Mouse (Mus musculus) heart, embryonic 14.5 days (tissue): ENCODE data around the gene Ly86. TPM values are rescaled to one million over a fixed set of nuclear protein-coding genes. Genes with fewer than 3 reads are reported as not detected.

Experiments used
- ATAC-seq: fragments of 200-750 bp; cut with Nextera tagmentation; 2 replicates; pipeline ENCODE4 v1.8.0; 2017; ENCODE audit warnings: low read depth, moderate TSS enrichment; ENCODE audit not compliant: insufficient number of reproducible peaks, insufficient read depth, low FRiP score
- H3K27ac ChIP-seq, 2 experiments: fragments of 200-500 bp in 1 of 2; fragments of 300-500 bp in 1 of 2; sonication (generic) in 1 of 2; replicated peaks in 1 of 2; 2 replicates each; pipeline ENCODE4 v1.5.1; 2012 to 2014; ENCODE audit warnings: low read depth in 2 of 2, low read length in 2 of 2, control low read depth in 1 of 2, mild to moderate bottlenecking in 1 of 2, mixed read lengths in 1 of 2; ENCODE audit not compliant: control insufficient read depth in 1 of 2, insufficient read depth in 1 of 2
- H3K27me3 ChIP-seq: fragments of 300-500 bp; sonication (generic); 2 replicates; pipeline ENCODE4 v1.6.1; 2014; ENCODE audit warnings: mild to moderate bottlenecking, low read length, control low read depth; ENCODE audit not compliant: control insufficient read depth, insufficient read depth
- H3K36me3 ChIP-seq: fragments of 300-500 bp; sonication (generic); 2 replicates; pipeline ENCODE4 v1.6.1; 2014; ENCODE audit warnings: mild to moderate bottlenecking, control low read depth, low read length, mixed read lengths; ENCODE audit not compliant: control insufficient read depth, insufficient read depth
- H3K4me1 ChIP-seq, 2 experiments: fragments of 200-500 bp in 1 of 2; fragments of 300-500 bp in 1 of 2; sonication (generic) in 1 of 2; 2 replicates each; pipeline ENCODE4 v1.6.1; 2012 to 2014; ENCODE audit warnings: low read length in 2 of 2, control low read depth in 1 of 2, mixed read lengths in 1 of 2; ENCODE audit not compliant: control insufficient read depth in 2 of 2, insufficient read depth in 2 of 2
- H3K4me2 ChIP-seq: fragments of 300-500 bp; sonication (generic); 2 replicates; pipeline ENCODE4 v1.6.1; 2014; ENCODE audit warnings: mild to moderate bottlenecking, low read length
- H3K4me3 ChIP-seq, 2 experiments: fragments of 200-500 bp in 1 of 2; fragments of 300-500 bp in 1 of 2; sonication (generic) in 1 of 2; 2 replicates each; pipeline ENCODE4 v1.5.1; 2012 to 2014; ENCODE audit warnings: low read length in 2 of 2, mild to moderate bottlenecking in 2 of 2, control low read depth in 1 of 2, low read depth in 1 of 2, moderate library complexity in 1 of 2; ENCODE audit not compliant: control insufficient read depth in 1 of 2, insufficient read depth in 1 of 2
- H3K9ac ChIP-seq: fragments of 300-500 bp; sonication (generic); 2 replicates; pipeline ENCODE4 v1.6.1; 2014; ENCODE audit warnings: mild to moderate bottlenecking, low read length
- H3K9me3 ChIP-seq: fragments of 300-500 bp; sonication (generic); 2 replicates; pipeline ENCODE4 v1.6.1; 2016; ENCODE audit warnings: low read length, control low read depth; ENCODE audit not compliant: control insufficient read depth
- WGBS: fragments of 180-500 bp; shearing (Covaris S2); extraction: QIAGEN DNeasy Blood & Tissue Kit; methylation state at CpG from one replicate; pipeline ENCODE4 v1.1.7; 2014; 5-methylcytosine and 5-hydroxymethylcytosine counted together
- polyA plus RNA-seq: library from polyadenylated mRNA; unstranded; fragments of >200 nt; fragmentation: Nextera tagmentation; extraction: Ambion mirVana; gene quantifications from 2 replicates; pipeline ENCODE4 v1.2.1, GENCODE M21; 2014

Ly86 gene
- polyA plus RNA-seq, 1 experiment from 2014 or later = 9.4 TPM

- WGBS = 14% methylated on average over 27 of the region's 27 CpGs
- H3K9ac ChIP-seq = peak overlapping the region; percentile 71
- ATAC-seq = no peak
Measured at GRCm38 (mm10) chr13:37311555-37312221, 33.3 kb upstream of the Ly86 start.

GRCm38 (mm10) chr13:37312222-37312928 lies 32.6 kb upstream of the Ly86 start:
- ATAC-seq = peak; percentile 84
- Histone ChIP-seq H3K4me1 (peaks cover 6 to 7% of the 10 kb centered on the region in 2 experiments; a peak in 3 of 4 replicates), H3K4me2 (peak overlapping the region; percentile 82), H3K27me3 (peaks cover 6% of the 10 kb centered on the region; the same call in 1 of the 2 replicates), H3K9me3 (no peaks in the 10 kb centered on the region), H3K4me3 (peak overlapping the region; percentile 40 to 44), H3K36me3 (no peaks in the 10 kb centered on the region), H3K27ac (no peak overlapping the region), H3K9ac (peak overlapping the region; percentile 71)
- 2% methylated on average over 25 of the region's 25 CpGs for WGBS

More at GRCm38 (mm10) chr13:37311555-37312221, 33.3 kb upstream of the Ly86 start:
- Histone ChIP-seq H3K9me3 (no peaks in the 10 kb centered on the region), H3K4me3 (peak overlapping the region; percentile 4 to 44; a peak in 2 of 4 replicates), H3K36me3 (no peaks in the 10 kb centered on the region), H3K27me3 (peaks cover 6% of the 10 kb centered on the region; the same call in 1 of the 2 replicates), H3K4me2 (peak overlapping the region; percentile 82), H3K4me1 (peaks cover 6 to 7% of the 10 kb centered on the region in 2 experiments; a peak in 3 of 4 replicates), H3K27ac (no peak overlapping the region)

- ATAC-seq = no peak
- no peak overlapping the region for H3K4me3 ChIP-seq
- 17% methylated on average over 4 of the region's 4 CpGs for WGBS
Measured at GRCm38 (mm10) chr13:37312951-37313350, 32.1 kb upstream of the Ly86 start.

GRCm38 (mm10) chr13:37325504-37325903 lies 19.5 kb upstream of the Ly86 start:
- no peaks in the 10 kb centered on the region for H3K9me3 ChIP-seq
- no peak overlapping the region for H3K4me2 ChIP-seq
- H3K4me3 ChIP-seq = no peak overlapping the region
- 72% methylated on average over 3 of the region's 3 CpGs for WGBS
- no peak overlapping the region for H3K9ac ChIP-seq
- no peaks in the 10 kb centered on the region for H3K36me3 ChIP-seq
- no peak overlapping the region for H3K27ac ChIP-seq
- no peaks in the 10 kb centered on the region for H3K27me3 ChIP-seq
- H3K4me1 ChIP-seq = no peaks in the 10 kb centered on the region
- no peak for ATAC-seq

More at GRCm38 (mm10) chr13:37312951-37313350, 32.1 kb upstream of the Ly86 start:
- Histone ChIP-seq H3K27ac (no peak overlapping the region), H3K4me2 (no peak overlapping the region), H3K9ac (no peak overlapping the region), H3K4me1 (peaks cover 6 to 7% of the 10 kb centered on the region in 2 experiments; a peak in 3 of 4 replicates), H3K9me3 (no peaks in the 10 kb centered on the region), H3K36me3 (no peaks in the 10 kb centered on the region), H3K27me3 (peaks cover 6% of the 10 kb centered on the region; the same call in 1 of the 2 replicates)

- Histone ChIP-seq H3K27ac (no peak overlapping the region), H3K9ac (no peak overlapping the region), H3K4me1 (no peaks in the 10 kb centered on the region), H3K36me3 (no peaks in the 10 kb centered on the region), H3K27me3 (no peaks in the 10 kb centered on the region), H3K4me3 (no peak overlapping the region), H3K4me2 (no peak overlapping the region), H3K9me3 (no peaks in the 10 kb centered on the region)
- no peak for ATAC-seq
- 41% methylated on average over 8 of the region's 8 CpGs for WGBS
Measured at GRCm38 (mm10) chr13:37329747-37330146, 15.3 kb upstream of the Ly86 start.

- H3K9me3 ChIP-seq = no peaks in the 10 kb centered on the region
- H3K4me1 ChIP-seq = no peaks in the 10 kb centered on the region
- 84% methylated on average over 4 of the region's 4 CpGs for WGBS
- no peak overlapping the region for H3K4me2 ChIP-seq
- no peak overlapping the region for H3K27ac ChIP-seq
- H3K4me3 ChIP-seq = no peak overlapping the region
- no peaks in the 10 kb centered on the region for H3K36me3 ChIP-seq
- H3K9ac ChIP-seq = no peak overlapping the region
- H3K27me3 ChIP-seq = no peaks in the 10 kb centered on the region
- no peak for ATAC-seq
Measured at GRCm38 (mm10) chr13:37330971-37331370, 14.0 kb upstream of the Ly86 start.

GRCm38 (mm10) chr13:37332779-37333543 lies 12.0 kb upstream of the Ly86 start:
- Histone ChIP-seq H3K36me3 (no peaks in the 10 kb centered on the region), H3K4me1 (no peaks in the 10 kb centered on the region), H3K4me2 (no peak overlapping the region), H3K9ac (no peak overlapping the region), H3K4me3 (no peak overlapping the region), H3K27ac (no peak overlapping the region), H3K27me3 (no peaks in the 10 kb centered on the region), H3K9me3 (no peaks in the 10 kb centered on the region)
- no peak for ATAC-seq
- WGBS = 75% methylated on average over 4 of the region's 4 CpGs
